Mouse (Mus musculus) G1E (cell line): ENCODE measurements around the gene Cpne5. TPM values are rescaled to one million over a fixed set of nuclear protein-coding genes. Genes with fewer than 3 reads are reported as not detected.
A peak's percentile ranks its signal among the peaks of the same experiment; 100 is the strongest.
"Not testable (repeated sequence)": the region's sequence is repeated elsewhere in the genome, so short reads cannot be mapped to it uniquely, and the experiment has no call there.

ENCODE experiments used
- ATAC-seq: 2 replicates; pipeline ENCODE4 v1.8.0; 2016; ENCODE audit warnings: mild to moderate bottlenecking; ENCODE audit not compliant: insufficient number of reproducible peaks, poor library complexity, low FRiP score, severe bottlenecking; ENCODE audit errors: extremely low read depth
- DNase-seq: peaks from one replicate; pipeline ENCODE4 v3.0.0; 2012; ENCODE audit warnings: low spot score
- H3K27me3 ChIP-seq: 2 replicates; pipeline ENCODE4 v1.6.1; 2012; ENCODE audit warnings: mild to moderate bottlenecking, low read length, inconsistent platforms; ENCODE audit not compliant: insufficient read depth
- H3K36me3 ChIP-seq: replicated peaks from 2 replicates; pipeline ENCODE3; 2012; ENCODE audit warnings: mild to moderate bottlenecking, inconsistent platforms
- H3K4me1 ChIP-seq: 2 replicates; pipeline ENCODE4 v1.6.1; 2012; ENCODE audit warnings: low read depth, low read length, inconsistent platforms, mixed read lengths; ENCODE audit not compliant: insufficient read depth
- H3K4me3 ChIP-seq: 2 replicates; pipeline ENCODE4 v1.5.1; 2012; ENCODE audit warnings: low read depth, mild to moderate bottlenecking, inconsistent platforms, low read length, moderate library complexity, mixed read lengths
- H3K9me3 ChIP-seq: replicated peaks from 2 replicates; pipeline ENCODE4 v1.6.1; 2012; ENCODE audit warnings: inconsistent platforms
- CTCF ChIP-seq: IDR thresholded peaks from 2 replicates; pipeline ENCODE4 v1.5.1; 2012; ENCODE audit warnings: low read depth, low read length, inconsistent platforms, mixed read lengths
- GATA1 ChIP-seq: IDR thresholded peaks from 2 replicates; pipeline ENCODE4 v1.6.1; 2012; ENCODE audit warnings: borderline replicate concordance, low read length, inconsistent platforms, mixed read lengths
- GATA2 ChIP-seq: IDR thresholded peaks from 2 replicates; pipeline ENCODE4 v1.6.1; 2012; ENCODE audit warnings: low read depth, low read length, inconsistent platforms, borderline replicate concordance
- POLR2AphosphoS5 ChIP-seq: IDR thresholded peaks from 2 replicates; pipeline ENCODE4 v1.6.1; 2012; ENCODE audit warnings: low read depth, low read length, inconsistent platforms; ENCODE audit not compliant: insufficient replicate concordance
- TAL1 ChIP-seq: conservative IDR thresholded peaks from 2 replicates; pipeline ENCODE4 v1.6.1; 2012; ENCODE audit warnings: low read depth, low read length, inconsistent platforms, mixed read lengths
- polyA plus RNA-seq: library from polyadenylated mRNA; stranded (reverse); fragments of >175 nt; gene quantifications from 2 replicates; pipeline ENCODE4 v1.2.3, GENCODE M21; 2012
- total RNA-seq, 2 experiments: library from RNA; stranded (forward) in 1 of 2; stranded (reverse) in 1 of 2; fragments of 200-1000 nt in 1 of 2; fragments of >200 nt in 1 of 2; fragmentation: Nextera tagmentation in 1 of 2; gene quantifications; 2 replicates each; pipeline ENCODE4 v1.2.3; 2014 to 2017

Gene Cpne5
- total and polyA plus RNA-seq, 3 experiments = 0.71 to 21.0 (median 2.1) TPM

DNA sequence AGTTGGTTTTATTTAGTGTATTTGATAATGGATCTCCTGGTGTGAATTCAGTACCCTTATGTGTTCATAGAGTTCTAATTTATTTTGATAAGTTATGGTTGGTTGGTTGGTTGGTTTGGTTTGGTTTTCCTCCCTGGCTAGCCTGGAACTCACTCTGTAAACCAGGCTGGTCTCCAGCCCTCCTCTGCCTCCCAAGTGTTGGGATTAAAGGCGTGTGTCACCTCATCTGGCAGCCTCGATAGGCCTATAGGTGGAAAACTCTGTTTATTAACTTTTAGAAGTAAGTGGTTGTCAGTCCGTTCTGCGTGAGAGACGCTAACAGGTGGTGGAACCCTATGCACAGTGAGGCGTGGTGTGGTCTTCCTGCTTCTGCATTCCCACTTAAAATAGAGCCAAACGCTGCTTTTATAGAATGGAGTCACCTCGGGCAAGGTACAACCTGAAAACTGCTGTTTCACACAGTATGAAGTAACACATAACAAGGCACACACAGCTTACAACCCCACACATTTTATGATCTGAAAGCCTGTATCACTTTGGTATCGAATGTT is 32.3 kb upstream of the Cpne5 start:
- Histone ChIP-seq H3K27me3 (no peaks in the 10 kb centered on the region), H3K4me3 (peak overlapping the region; percentile 89; the same call in 1 of the 2 replicates), H3K36me3 (peaks cover 40% of the 10 kb centered on the region), H3K9me3 (no peaks in the 10 kb centered on the region), H3K4me1 (peaks cover 41% of the 10 kb centered on the region)
- DNase-seq (no peak), ATAC-seq (no peak)
- no peak for TF ChIP-seq GATA2
- no peak for TF ChIP-seq CTCF
- no peak for TF ChIP-seq TAL1
- TF ChIP-seq POLR2AphosphoS5 = no peak
- no peak for TF ChIP-seq GATA1

- ATAC-seq (no peak), DNase-seq (no peak)
- H3K4me1 ChIP-seq = peaks cover 47% of the 10 kb centered on the region
- H3K27me3 ChIP-seq = no peaks in the 10 kb centered on the region
- no peak for TF ChIP-seq CTCF
- no peak for TF ChIP-seq GATA1
- no peak for TF ChIP-seq POLR2AphosphoS5
- TF ChIP-seq GATA2 = no peak
- no peak for TF ChIP-seq TAL1
- H3K36me3 ChIP-seq = peaks cover 31% of the 10 kb centered on the region
- peak overlapping the region; percentile 89 for H3K4me3 ChIP-seq
- no peaks in the 10 kb centered on the region for H3K9me3 ChIP-seq
Measured at GRCm38 (mm10) chr17:29269349-29269706, 31.4 kb upstream of the Cpne5 start.

DNA sequence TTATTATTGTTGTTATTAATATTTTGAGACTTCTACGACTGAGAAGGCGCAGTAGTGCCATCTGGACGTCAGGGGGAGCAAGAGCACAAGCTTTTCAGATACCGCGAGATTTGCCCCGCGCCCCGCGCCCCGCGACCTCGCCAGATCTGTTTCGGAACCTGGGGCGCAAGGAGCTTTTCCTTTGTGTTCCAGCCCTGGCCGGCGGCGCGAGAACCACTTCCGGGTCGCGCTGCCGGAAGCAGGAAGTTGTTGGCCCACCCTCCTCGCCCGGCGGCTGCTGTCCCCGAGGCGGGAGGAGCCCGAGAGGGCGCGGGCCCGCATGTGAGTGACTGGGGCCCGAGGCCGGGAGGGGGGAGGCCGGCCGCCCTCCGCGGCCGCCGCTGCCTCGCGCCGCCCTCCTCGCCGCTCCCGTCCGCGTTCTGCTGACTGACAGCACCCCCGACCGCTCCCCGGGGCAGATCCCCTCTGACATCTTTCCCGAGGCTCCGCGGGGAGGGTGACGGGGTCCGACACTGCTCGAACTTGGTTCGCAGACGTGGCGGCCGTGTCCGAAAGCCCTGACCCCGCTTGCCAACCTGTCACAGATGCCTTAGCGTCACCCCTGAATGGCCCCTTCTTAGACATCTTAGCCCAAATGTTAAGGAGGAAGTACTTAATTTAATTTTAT is 30.8 kb upstream of the Cpne5 start, which contains the start of gene BC004004:
Gene BC004004 (plus strand): TSS at position 107 of the 667 bp plus-strand sequence.
- peaks cover 26% of the 10 kb centered on the region for H3K36me3 ChIP-seq
- H3K4me1 ChIP-seq = peaks cover 49% of the 10 kb centered on the region
- H3K9me3 ChIP-seq = no peaks in the 10 kb centered on the region
- TF ChIP-seq TAL1 (no peak), CTCF (0 out of 2 replicates have a peak, but pooled peaks have one; percentile 15)
- ATAC-seq (peak; percentile 81), DNase-seq (peak; percentile 97)
- H3K27me3 ChIP-seq = no peaks in the 10 kb centered on the region
- H3K4me3 ChIP-seq = peak within 1 kb of the TSS; percentile 89

DNA sequence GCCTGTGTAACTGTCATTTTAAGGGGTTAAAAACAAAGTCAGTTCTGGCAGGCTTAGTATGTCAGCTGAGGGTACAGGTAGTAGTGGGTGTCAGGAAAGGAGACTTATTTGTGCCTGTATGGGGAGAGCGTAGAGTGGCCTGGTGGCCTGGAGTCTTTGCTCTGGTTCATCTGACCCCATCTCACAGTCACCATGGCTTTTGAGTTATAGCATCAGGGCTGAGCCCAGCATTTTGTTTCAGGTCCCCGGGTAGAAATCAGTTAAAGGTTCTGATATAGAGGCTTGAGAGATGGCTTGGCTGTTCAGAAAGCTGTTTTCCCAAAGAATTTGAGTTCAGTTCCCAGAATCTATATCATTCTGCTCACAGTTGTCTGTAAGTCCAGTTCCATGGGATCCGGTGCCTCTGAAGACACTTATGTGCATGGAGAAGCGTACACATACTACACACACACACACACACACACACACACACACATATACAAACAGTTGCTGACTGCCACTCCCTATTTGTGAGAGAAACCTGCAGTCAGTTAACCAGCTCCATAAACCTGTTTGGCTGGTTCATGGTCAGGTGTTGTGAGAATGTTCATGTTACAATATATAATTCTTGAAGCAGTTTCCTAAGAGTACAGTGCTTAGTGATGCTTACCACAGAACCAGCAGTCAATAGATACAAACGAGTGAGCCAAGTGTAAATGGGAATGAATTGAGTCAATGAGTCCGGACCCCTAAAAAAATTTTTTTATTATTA is 30.1 kb upstream of the Cpne5 start:
- H3K9me3 ChIP-seq = no peaks in the 10 kb centered on the region
- H3K27me3 ChIP-seq = no peaks in the 10 kb centered on the region
- no peak for DNase-seq
- H3K4me1 ChIP-seq = peaks cover 47% of the 10 kb centered on the region
- ATAC-seq = no peak
- peak overlapping the region; percentile 13; the same call in 1 of the 2 replicates for H3K4me3 ChIP-seq
- H3K36me3 ChIP-seq = peaks cover 23% of the 10 kb centered on the region
- no peak for TF ChIP-seq GATA1
- TF ChIP-seq TAL1 = no peak
- no peak for TF ChIP-seq GATA2
- no peak for TF ChIP-seq POLR2AphosphoS5
- no peak for TF ChIP-seq CTCF

- not testable (repeated sequence) for ATAC-seq, H3K27me3 ChIP-seq, H3K4me3 ChIP-seq, H3K9me3 ChIP-seq, DNase-seq
- Histone ChIP-seq H3K4me1 (peaks cover 53% of the 10 kb centered on the region), H3K36me3 (peaks cover 22% of the 10 kb centered on the region)
Measured at GRCm38 (mm10) chr17:29267040-29267439, 29.1 kb upstream of the Cpne5 start.

- no peaks in the 10 kb centered on the region for H3K27me3 ChIP-seq
- H3K4me3 ChIP-seq = peak overlapping the region; percentile 79
- ATAC-seq (no peak), DNase-seq (no peak)
- peaks cover 27% of the 10 kb centered on the region for H3K36me3 ChIP-seq
- TF ChIP-seq CTCF (no peak), GATA2 (no peak), TAL1 (no peak), POLR2AphosphoS5 (no peak), GATA1 (no peak)
- peaks cover 59% of the 10 kb centered on the region for H3K4me1 ChIP-seq
- H3K9me3 ChIP-seq = no peaks in the 10 kb centered on the region
Measured at GRCm38 (mm10) chr17:29264760-29265159, 26.8 kb upstream of the Cpne5 start.
